In genomic region chr2:143882002-143882401, GRCm38 (mm10) we compare ENCODE assay signal across 21 mouse cellular contexts. TPM values are rescaled to one million over a fixed set of nuclear protein-coding genes. Genes with fewer than 3 reads are reported as not detected.
DNase-seq lines count a peak whose midpoint lies in the region; ATAC-seq lines count a peak whose summit lies in the region.
"Had no signal": no experiment of that assay in that cellular context is flagged by ENCODE, and none has a peak within 500 bp of the region (broad histone marks: within the 10 kb centered on the region; RNA-seq: fewer than 3 reads in every experiment).

No protein-coding gene starts in this region.

- H3K4me1 ChIP-seq in forebrain, embryonic 14.5 days (ENCODE audit: control insufficient read depth, insufficient read depth, low read length) = no peaks in the 10 kb centered on the region
- H3K4me1 ChIP-seq: forebrain, embryonic 10.5 days; hindbrain, embryonic 12.5 days; neural tube, embryonic 13.5 days had no signal

- no peaks in the 10 kb centered on the region for H3K36me3 ChIP-seq in forebrain, embryonic 14.5 days (ENCODE audit: control insufficient read depth, insufficient read depth, low read length)
- H3K36me3 ChIP-seq: forebrain, embryonic 10.5 days; hindbrain, embryonic 12.5 days; neural tube, embryonic 13.5 days had no signal

- intact Hi-C loops in left cerebral cortex, postnatal 36 days (cut with DNase I) = no loop called here

- H3K9me3 ChIP-seq in forebrain, embryonic 14.5 days (replicated peaks; ENCODE audit: control insufficient read depth, low read length) = no peaks in the 10 kb centered on the region
- H3K9me3 ChIP-seq: forebrain, embryonic 10.5 days; hindbrain, embryonic 12.5 days; neural tube, embryonic 13.5 days had no signal

- no peak overlapping the region for H3K9ac ChIP-seq in forebrain, embryonic 14.5 days (ENCODE audit: low read length)
- H3K9ac ChIP-seq: hindbrain, embryonic 12.5 days; neural tube, embryonic 13.5 days had no signal

- H3K27ac ChIP-seq in forebrain, embryonic 14.5 days (ENCODE audit: low read depth, low read length) = no peak overlapping the region
- H3K27ac ChIP-seq: forebrain, embryonic 10.5 days; hindbrain, embryonic 12.5 days; neural tube, embryonic 13.5 days had no signal

- no peak for ATAC-seq in forebrain, embryonic 14.5 days
- ATAC-seq: inflammation-experienced regulatory T-cells, adult 6 months had no signal

- H3K4me3 ChIP-seq in forebrain, embryonic 14.5 days (ENCODE audit: low read depth, low read length) = no peak overlapping the region
- H3K4me3 ChIP-seq: forebrain, embryonic 10.5 days; hindbrain, embryonic 12.5 days; neural tube, embryonic 13.5 days had no signal

- peak; percentile 38 for DNase-seq in layer of hippocampus, adult 11-12 months (ENCODE audit: low spot score)
- DNase-seq in layer of hippocampus, postnatal 25 days (ENCODE audit: extremely low spot score in 1 of 2, low spot score in 1 of 2) = no peak
- DNase-seq in frontal cortex, adult 2 months (ENCODE audit: extremely low spot score in 1 of 2, low spot score in 1 of 2) = peak; percentile 50 to 57
- peak; percentile 28 to 40 for DNase-seq in layer of hippocampus, adult 8-10 months (ENCODE audit: low spot score in 2 of 2)
- peak; percentile 43 to 46 for DNase-seq in left cerebral cortex, postnatal 36 days (ENCODE audit: low spot score in 2 of 2)
- DNase-seq in Muller cell, postnatal 12 days (ENCODE audit: inconsistent ontology term) = no peak
- DNase-seq in forebrain, embryonic 14.5 days (ENCODE audit: low spot score) = no peak
- DNase-seq: adrenal gland, adult 2 months; heart, postnatal 10 days; kidney, adult 8-10 months; kidney, postnatal 25 days; liver; lung, postnatal 10 days; midbrain, embryonic 14.5 days; thymus, postnatal 36 days had no signal

- 90% methylated on average over 4 of the region's 4 CpGs for WGBS in forebrain, embryonic 14.5 days

- no peak overlapping the region for H3K4me2 ChIP-seq in forebrain, embryonic 14.5 days (ENCODE audit: low read length)
- H3K4me2 ChIP-seq: heart, embryonic 11.5 days; hindbrain, embryonic 12.5 days; neural tube, embryonic 13.5 days had no signal

- H3K27me3 ChIP-seq in forebrain, embryonic 14.5 days (replicated peaks; ENCODE audit: control insufficient read depth, insufficient read depth, low read length) = no peaks in the 10 kb centered on the region
- H3K27me3 ChIP-seq: hindbrain, embryonic 12.5 days; neural tube, embryonic 13.5 days had no signal

RNA-seq across cellular contexts. Expression of gene Bfsp1, which starts 19.0 kb away (rescaled TPM):
- under 1 TPM; 0.77 to 0.86 TPM for total RNA-seq in layer of hippocampus, postnatal 25 days (2021)
- polyA plus RNA-seq in frontal cortex, adult 2 months (2012; rRNA removed) = 0.97 and 1.0 TPM in 2 replicates
- total RNA-seq in layer of hippocampus, adult 8-10 months (2022) = 1 to 10 TPM; 1.2 to 3.0 (median 1.9) TPM
- total RNA-seq in left cerebral cortex, postnatal 36 days (2021) = 1 to 10 TPM in 1 of 2 experiments, under 1 TPM in 1; 0.66 to 1.0 TPM
- 0.53 and 0.58 TPM in 2 replicates for polyA plus RNA-seq in forebrain, embryonic 14.5 days (2014; fragmentation: Nextera tagmentation; extraction: Ambion mirVana)
- total RNA-seq: gastrocnemius, adult 18-20 months had no signal
- polyA plus RNA-seq: inflammation-experienced regulatory T-cells, adult 6 months had no signal

RNA-seq across cellular contexts. Expression of gene Dstn, which starts 33.1 kb away (rescaled TPM):
- total RNA-seq in layer of hippocampus, postnatal 25 days (2021) = 100 to 1,000 TPM; 207 to 232 TPM
- polyA plus RNA-seq in frontal cortex, adult 2 months (2012; rRNA removed) = 148 and 157 TPM in 2 replicates
- total RNA-seq in layer of hippocampus, adult 8-10 months (2022) = 100 to 1,000 TPM; 176 to 193 (median 185) TPM
- total RNA-seq in left cerebral cortex, postnatal 36 days (2021) = 100 to 1,000 TPM; 161 to 182 TPM
- 532 and 544 TPM in 2 replicates for polyA plus RNA-seq in forebrain, embryonic 14.5 days (2014; fragmentation: Nextera tagmentation; extraction: Ambion mirVana)

Comparison
In these comparisons a context has a peak if more than half of its experiments do, and no peak if none do; other contexts are left out.
1. DNase-seq: peak in layer of hippocampus, adult 11-12 months (single experiment), frontal cortex, adult 2 months (2 of 2), layer of hippocampus, adult 8-10 months (2 of 2) and left cerebral cortex, postnatal 36 days (2 of 2); none in layer of hippocampus, postnatal 25 days (0 of 2), Muller cell, postnatal 12 days (single experiment) and forebrain, embryonic 14.5 days (single experiment).